Mouse (Mus musculus) limb, embryonic 14.5 days (tissue): ENCODE data around the gene Camk1. TPM values are rescaled to one million over a fixed set of nuclear protein-coding genes. Genes with fewer than 3 reads are reported as not detected.

Source experiments
- ATAC-seq: fragments of 200-750 bp; cut with Nextera tagmentation; 2 replicates; pipeline ENCODE4 v1.8.0; 2017; ENCODE audit warnings: low read depth, moderate number of reproducible peaks, moderate TSS enrichment; ENCODE audit not compliant: low FRiP score
- DNase-seq: peaks from one replicate; pipeline ENCODE4 v3.0.0-alpha.2; 2015; ENCODE audit warnings: low spot score
- H3K27ac ChIP-seq: fragments of 300-500 bp; sonication (generic); replicated peaks from 2 replicates; pipeline ENCODE4 v1.5.1; 2014; ENCODE audit warnings: low read depth, mild to moderate bottlenecking, low read length, moderate library complexity, mixed read lengths
- H3K27me3 ChIP-seq: fragments of 300-500 bp; sonication (generic); 2 replicates; pipeline ENCODE4 v1.6.1; 2014; ENCODE audit warnings: low read length, mixed read lengths; ENCODE audit not compliant: control insufficient read depth, insufficient read depth
- H3K36me3 ChIP-seq: fragments of 300-500 bp; sonication (generic); 2 replicates; pipeline ENCODE4 v1.6.1; 2014; ENCODE audit warnings: mild to moderate bottlenecking, low read length, moderate library complexity, mixed read lengths; ENCODE audit not compliant: control insufficient read depth, insufficient read depth
- H3K4me1 ChIP-seq: fragments of 300-500 bp; sonication (generic); 2 replicates; pipeline ENCODE4 v1.6.1; 2014; ENCODE audit warnings: antibody characterized with exemption, low read length, mixed read lengths; ENCODE audit not compliant: control insufficient read depth, insufficient read depth
- H3K4me2 ChIP-seq: fragments of 300-500 bp; sonication (generic); replicated peaks from 2 replicates; pipeline ENCODE4 v1.6.1; 2014; ENCODE audit warnings: low read depth, mild to moderate bottlenecking, low read length, moderate library complexity; ENCODE audit not compliant: severe bottlenecking
- H3K4me3 ChIP-seq: fragments of 300-500 bp; sonication (generic); replicated peaks from 2 replicates; pipeline ENCODE4 v1.5.1; 2014; ENCODE audit warnings: low read length
- H3K9ac ChIP-seq: fragments of 300-500 bp; sonication (generic); 2 replicates; pipeline ENCODE4 v1.6.1; 2014; ENCODE audit warnings: mild to moderate bottlenecking, low read depth, low read length, moderate library complexity; ENCODE audit not compliant: severe bottlenecking
- H3K9me3 ChIP-seq: fragments of 300-500 bp; sonication (generic); 2 replicates; pipeline ENCODE4 v1.6.1; 2016; ENCODE audit warnings: low read length; ENCODE audit not compliant: control insufficient read depth
- POLR2A ChIP-seq: fragments of 200-500 bp; IDR thresholded peaks from 2 replicates; pipeline ENCODE4 v1.8.0; 2012; ENCODE audit warnings: inconsistent platforms, mild to moderate bottlenecking, moderate library complexity, borderline replicate concordance; ENCODE audit not compliant: insufficient read depth, insufficient read length; ENCODE audit errors: extremely low read depth
- WGBS: fragments of 180-500 bp; shearing (Covaris S2); extraction: QIAGEN DNeasy Blood & Tissue Kit; methylation state at CpG from one replicate; pipeline ENCODE4 v1.1.7; 2014; 5-methylcytosine and 5-hydroxymethylcytosine counted together
- polyA plus RNA-seq, 2 experiments: library from polyadenylated mRNA; depleted of rRNA in 1 of 2; stranded (reverse) in 1 of 2; unstranded in 1 of 2; fragments of >200 nt; fragmentation: Nextera tagmentation in 1 of 2; extraction: Ambion mirVana in 1 of 2; gene quantifications; 2 replicates each; pipeline versions ENCODE4 v1.2.1 to v1.2.3; 2012 to 2014

Camk1 gene
- polyA plus RNA-seq, 2 experiments: 70.6 to 98.4 TPM

DNA sequence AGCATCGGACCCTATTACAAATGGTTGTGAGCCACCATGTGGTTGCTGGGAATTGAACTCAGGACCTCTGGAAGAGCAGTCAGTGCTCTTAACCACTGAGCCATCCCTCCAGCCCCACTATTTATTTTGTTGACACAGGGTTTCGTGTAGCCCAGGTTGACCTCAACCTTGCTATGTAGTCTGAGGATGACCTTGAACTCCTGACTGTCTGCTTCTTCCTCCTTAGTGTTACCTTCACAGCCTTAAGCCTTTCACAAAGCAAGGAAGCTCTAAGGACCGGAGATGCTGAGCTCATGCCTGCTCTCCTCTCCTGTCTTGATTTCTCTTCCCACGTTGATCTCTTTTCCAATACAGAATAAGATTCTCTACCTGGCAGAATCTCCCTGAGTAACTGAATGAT is 3.1 kb upstream of the Camk1 start:
- no peak overlapping the region for H3K27ac ChIP-seq
- H3K4me3 ChIP-seq: no peak overlapping the region
- no peaks in the 10 kb centered on the region for H3K36me3 ChIP-seq
- 72% methylated on average over 4 of the region's 4 CpGs for WGBS
- no peaks in the 10 kb centered on the region for H3K27me3 ChIP-seq
- H3K4me2 ChIP-seq: no peak overlapping the region
- H3K4me1 ChIP-seq: peaks cover 15% of the 10 kb centered on the region
- ATAC-seq (no peak), DNase-seq (no peak)
- H3K9ac ChIP-seq: no peak overlapping the region
- TF ChIP-seq POLR2A: no peak
- no peaks in the 10 kb centered on the region for H3K9me3 ChIP-seq

DNA sequence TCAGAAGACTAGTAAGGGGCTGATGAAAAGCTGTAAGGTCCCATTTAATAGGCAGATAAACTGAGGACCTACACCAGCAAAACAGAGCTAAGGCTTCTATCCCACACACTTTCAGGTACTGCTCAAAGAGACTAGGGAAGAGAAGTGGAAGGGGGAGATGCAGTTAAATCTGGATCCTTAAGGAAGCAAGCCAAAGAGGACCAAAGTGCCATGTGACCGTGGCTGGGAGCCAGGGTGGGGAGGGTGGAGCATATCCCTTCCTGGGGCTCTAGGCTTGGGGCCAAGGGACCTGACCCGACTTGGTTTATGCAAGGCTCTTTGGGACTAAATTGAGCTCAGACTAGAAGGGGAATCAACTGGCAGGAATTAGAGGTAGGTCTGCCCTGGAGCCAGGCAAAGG is 537 bp upstream of the Camk1 start:
- no peak overlapping the region for H3K4me3 ChIP-seq
- peak overlapping the region; percentile 63; the same call in 1 of the 2 replicates for H3K4me2 ChIP-seq
- no peaks in the 10 kb centered on the region for H3K27me3 ChIP-seq
- peaks cover 15% of the 10 kb centered on the region for H3K4me1 ChIP-seq
- no peaks in the 10 kb centered on the region for H3K9me3 ChIP-seq
- ATAC-seq: no peak
- TF ChIP-seq POLR2A: no peak
- no peak overlapping the region for H3K27ac ChIP-seq
- H3K36me3 ChIP-seq: peaks cover 11% of the 10 kb centered on the region
- no peak for DNase-seq
- 68% methylated on average over 2 of the region's 2 CpGs for WGBS
- peak overlapping the region; percentile 87; the same call in 1 of the 2 replicates for H3K9ac ChIP-seq

- Histone ChIP-seq H3K36me3 (peaks cover 30% of the 10 kb centered on the region), H3K9me3 (no peaks in the 10 kb centered on the region), H3K9ac (peak overlapping the region; percentile 87; the same call in 1 of the 2 replicates), H3K27me3 (no peaks in the 10 kb centered on the region), H3K4me2 (peak overlapping the region; percentile 63), H3K4me1 (peaks cover 15% of the 10 kb centered on the region), H3K4me3 (peak overlapping the region; percentile 63; the same call in 1 of the 2 replicates), H3K27ac (no peak overlapping the region)
- no peak for DNase-seq
- WGBS: 54% methylated on average over 3 of the region's 7 CpGs
- no peak for ATAC-seq
- TF ChIP-seq POLR2A: no peak
Measured at GRCm38 (mm10) chr6:113342297-113342696, 1.5 kb downstream of the Camk1 start.

DNA sequence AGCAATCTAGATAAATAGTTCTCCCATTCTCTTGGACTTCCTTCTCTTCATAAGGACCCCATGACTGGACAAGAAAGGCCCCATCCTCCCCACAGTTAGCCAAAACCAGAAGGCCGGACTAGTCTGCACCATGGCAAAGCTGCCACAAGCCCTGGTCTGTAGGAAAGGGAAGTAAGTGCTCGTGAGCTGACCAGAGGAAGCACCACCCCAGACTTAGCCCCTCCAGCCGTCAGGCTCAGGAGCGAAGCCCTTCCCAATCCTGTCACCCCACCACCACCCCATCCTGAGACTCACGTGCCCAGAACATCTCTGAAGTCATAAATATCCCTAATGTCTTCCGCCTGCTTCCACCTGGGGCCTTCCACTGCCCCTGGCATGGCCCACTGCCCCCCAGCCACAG is 2.2 kb downstream of the Camk1 start:
- WGBS: 76% methylated on average over 6 of the region's 6 CpGs
- Histone ChIP-seq H3K36me3 (peaks cover 35% of the 10 kb centered on the region), H3K27ac (no peak overlapping the region), H3K9me3 (no peaks in the 10 kb centered on the region), H3K9ac (no peak overlapping the region), H3K27me3 (no peaks in the 10 kb centered on the region), H3K4me1 (peaks cover 15% of the 10 kb centered on the region), H3K4me3 (no peak overlapping the region), H3K4me2 (no peak overlapping the region)
- TF ChIP-seq POLR2A: no peak
- ATAC-seq: no peak
- DNase-seq: no peak

DNA sequence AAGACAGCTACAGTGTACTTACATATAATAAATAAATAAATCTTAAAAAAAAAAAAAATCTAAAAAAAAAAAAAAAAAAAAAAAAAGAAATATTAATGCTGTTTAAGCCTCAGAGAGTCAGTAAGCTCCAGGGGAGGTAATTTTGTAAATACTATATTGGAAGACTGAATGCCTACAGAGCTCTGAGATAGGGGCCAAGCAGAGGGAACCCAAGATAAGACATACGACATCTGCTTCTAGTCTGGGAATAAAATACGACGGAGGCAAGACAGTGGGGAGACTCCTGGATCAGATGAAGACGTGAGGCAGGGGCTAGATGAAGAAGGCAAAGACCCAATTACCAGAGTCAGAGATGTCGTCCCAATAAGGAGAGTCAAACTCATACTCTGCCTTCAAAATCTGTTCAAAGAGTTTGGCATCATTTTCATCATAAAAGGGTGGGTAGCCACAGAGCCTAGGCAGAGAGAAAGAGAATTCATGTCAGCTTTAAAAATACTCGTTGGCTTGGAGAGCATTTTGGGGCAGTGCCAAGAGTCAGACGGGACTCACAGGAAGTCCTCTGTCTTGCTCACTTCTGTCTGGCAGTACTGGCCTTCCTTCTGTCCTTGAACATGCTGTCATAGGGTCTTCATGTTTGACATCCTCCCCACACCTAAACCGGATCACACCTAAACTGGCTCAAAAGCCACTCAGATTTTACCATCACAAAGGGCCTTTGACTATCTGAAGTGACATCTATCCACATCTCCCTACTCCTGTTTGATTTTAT is 6.7 kb downstream of the Camk1 start:
- H3K9me3 ChIP-seq: no peaks in the 10 kb centered on the region
- ATAC-seq (no peak), DNase-seq (no peak)
- TF ChIP-seq POLR2A: no peak
- peaks cover 4% of the 10 kb centered on the region; the same call in 1 of the 2 replicates for H3K4me1 ChIP-seq
- no peak overlapping the region for H3K9ac ChIP-seq
- 72% methylated on average over 8 of the region's 8 CpGs for WGBS
- H3K4me3 ChIP-seq: no peak overlapping the region
- H3K36me3 ChIP-seq: peaks cover 76% of the 10 kb centered on the region
- no peaks in the 10 kb centered on the region for H3K27me3 ChIP-seq
- no peak overlapping the region for H3K27ac ChIP-seq
- no peak overlapping the region for H3K4me2 ChIP-seq
